Mouse (Mus musculus): ENCODE data around the gene Psmb10. TPM values are rescaled to one million over a fixed set of nuclear protein-coding genes. Genes with fewer than 3 reads are reported as not detected.

Psmb10 gene
- total RNA-seq, 1 experiment from 2014 or later, result 38.8 TPM

- no peak for ATAC-seq (replicated peaks in 1 of 2; ENCODE audit: insufficient read depth in 1 of 2, low FRiP score in 2 of 2, low TSS enrichment in 1 of 2, low read depth in 1 of 2, poor library complexity in 2 of 2, severe bottlenecking in 2 of 2)
Observed at GRCm38 (mm10) chr8:105897801-105898480, 40.3 kb downstream of the Psmb10 start.

GRCm38 (mm10) chr8:105893339-105893738, 44.9 kb downstream of the Psmb10 start, which contains the start of gene Nrn1l:
Nrn1l (plus strand) TSS chr8:105893567.
- peak; percentile 43 to 46; a peak in 2 of 4 replicates for ATAC-seq (replicated peaks in 1 of 2; ENCODE audit: insufficient read depth in 1 of 2, low FRiP score in 2 of 2, low TSS enrichment in 1 of 2, low read depth in 1 of 2, poor library complexity in 2 of 2, severe bottlenecking in 2 of 2)

- ATAC-seq (replicated peaks in 1 of 2; ENCODE audit: insufficient read depth in 1 of 2, low FRiP score in 2 of 2, low TSS enrichment in 1 of 2, low read depth in 1 of 2, poor library complexity in 2 of 2, severe bottlenecking in 2 of 2), result no peak; a peak in 1 of 4 replicates
Observed at GRCm38 (mm10) chr8:105892432-105892831, 45.8 kb downstream of the Psmb10 start.

GRCm38 (mm10) chr8:105890870-105891269, 47.4 kb downstream of the Psmb10 start:
- no peak for ATAC-seq (replicated peaks in 1 of 2; ENCODE audit: insufficient read depth in 1 of 2, low FRiP score in 2 of 2, low TSS enrichment in 1 of 2, low read depth in 1 of 2, poor library complexity in 2 of 2, severe bottlenecking in 2 of 2)

GRCm38 (mm10) chr8:105889756-105890465, 48.3 kb downstream of the Psmb10 start:
- no peak for ATAC-seq (replicated peaks in 1 of 2; ENCODE audit: insufficient read depth in 1 of 2, low FRiP score in 2 of 2, low TSS enrichment in 1 of 2, low read depth in 1 of 2, poor library complexity in 2 of 2, severe bottlenecking in 2 of 2)

Other genes starting within 250 kb of the Psmb10 start
- gene Acd, start 237.3 kb downstream of the Psmb10 start, total RNA-seq (2017), result 13.9 and 26.7 TPM in 2 replicates
- gene Pard6a, start 237.3 kb downstream of the Psmb10 start, total RNA-seq (2017), result 22.8 and 66.2 TPM in 2 replicates
- gene 4933405L10Rik, start 230.8 kb downstream of the Psmb10 start, total RNA-seq (2017), result 1.2 TPM in 1 of 2 replicates, not detected in the other
- 16.1 and 17.6 TPM in 2 replicates for gene Enkd1, start 230.2 kb downstream of the Psmb10 start, total RNA-seq (2017)
- gene Gfod2, start 179.8 kb downstream of the Psmb10 start, total RNA-seq (2017), result 1.6 and 5.8 TPM in 2 replicates
- gene Ranbp10, start 111.1 kb downstream of the Psmb10 start, total RNA-seq (2017), result 7.1 and 10.3 TPM in 2 replicates
- gene Tsnaxip1, start 110.7 kb downstream of the Psmb10 start, total RNA-seq (2017), result not detected in 2 replicates
- gene Cenpt, start 85.2 kb downstream of the Psmb10 start, total RNA-seq (2017), result 14.3 and 14.6 TPM in 2 replicates
- 25.8 and 28.3 TPM in 2 replicates for gene Thap11, start 83.3 kb downstream of the Psmb10 start, total RNA-seq (2017)
- gene Nutf2, start 77.9 kb downstream of the Psmb10 start, total RNA-seq (2017), result 58.5 and 70.2 TPM in 2 replicates
- 23.4 and 40.6 TPM in 2 replicates for gene Edc4, start 57.6 kb downstream of the Psmb10 start, total RNA-seq (2017)
- not detected in 2 replicates for gene Nrn1l, start 44.9 kb downstream of the Psmb10 start, total RNA-seq (2017)
- 23.3 and 27.5 TPM in 2 replicates for gene Pskh1, start 38.0 kb downstream of the Psmb10 start, total RNA-seq (2017)
- gene Ctrl, start 4.6 kb downstream of the Psmb10 start, total RNA-seq (2017), result not detected in 2 replicates
- not detected in 2 replicates for gene Lcat, start 4.9 kb upstream of the Psmb10 start, total RNA-seq (2017)
- 1.4 and 8.0 TPM in 2 replicates for gene Slc12a4, start 27.7 kb upstream of the Psmb10 start, total RNA-seq (2017)
- not detected in 2 replicates for gene Dpep3, start 41.0 kb upstream of the Psmb10 start, total RNA-seq (2017)
- 5.0 and 14.4 TPM in 2 replicates for gene Dus2, start 52.9 kb upstream of the Psmb10 start, total RNA-seq (2017)
- not detected in 2 replicates for gene Dpep2nb, start 67.5 kb upstream of the Psmb10 start, total RNA-seq (2017)
- gene Ddx28, start 73.4 kb upstream of the Psmb10 start, total RNA-seq (2017), result 10.1 and 12.8 TPM in 2 replicates
- gene Nfatc3, start 120.4 kb upstream of the Psmb10 start, total RNA-seq (2017), result 34.5 and 42.0 TPM in 2 replicates
- gene Esrp2, start 198.5 kb upstream of the Psmb10 start, total RNA-seq (2017), result not detected in 2 replicates
- gene Pla2g15, start 212.0 kb upstream of the Psmb10 start, total RNA-seq (2017), result 7.9 and 16.3 TPM in 2 replicates
- 21.6 and 23.8 TPM in 2 replicates for gene Slc7a6, start 230.4 kb upstream of the Psmb10 start, total RNA-seq (2017)

Data from hematopoietic stem cell, adult 5-6 weeks (primary cell).